Comparison of ENCODE assay signal across 11 mouse cellular contexts in genomic region chrX:36811377-36811776, GRCm38 (mm10). TPM values are rescaled to one million over a fixed set of nuclear protein-coding genes. Genes with fewer than 3 reads are reported as not detected.
DNase-seq lines count a peak whose midpoint lies in the region; ATAC-seq and TF ChIP-seq lines count a peak whose summit lies in the region.
"Had no signal": no experiment of that assay in that cellular context is flagged by ENCODE, and none has a peak within 500 bp of the region (broad histone marks: within the 10 kb centered on the region; RNA-seq: fewer than 3 reads in every experiment).

No protein-coding gene starts in this region.

- no peak for TF ChIP-seq POLR2A in ES-Bruce4 (IDR thresholded peaks at IDR 0.05; ENCODE audit: insufficient read depth, low read length)

- ATAC-seq in cerebellum, adult (ENCODE audit: insufficient number of reproducible peaks, low FRiP score, low TSS enrichment) = no peak

- peak; percentile 11 to 22 for DNase-seq in cerebellum, adult 18-20 months
- DNase-seq in layer of hippocampus, adult 2 months (ENCODE audit: low spot score in 2 of 2) = peak in 1 of 2 experiments; percentile 13
- no peak for DNase-seq in layer of hippocampus, adult 8-10 months (ENCODE audit: low spot score in 2 of 2)
- peak; percentile 62 for DNase-seq in lung, postnatal 10 days
- no peak for DNase-seq in ovary, postnatal 36 days (ENCODE audit: low spot score)
- no peak for DNase-seq in heart, adult 9 months (ENCODE audit: low spot score in 2 of 2)
- DNase-seq: cerebellum, adult 11 months; gastrocnemius, postnatal 36 days had no signal

- no peak overlapping the region for H3K27ac ChIP-seq in layer of hippocampus, adult 2 months
- H3K27ac ChIP-seq in ES-Bruce4 (ENCODE audit: insufficient read depth, low read length) = peak overlapping the region; percentile 52
- H3K27ac ChIP-seq: midbrain, embryonic 12.5 days had no signal

- no peak overlapping the region for H3K9ac ChIP-seq in ES-Bruce4 (ENCODE audit: low read depth, poor library complexity, severe bottlenecking)
- H3K9ac ChIP-seq: midbrain, embryonic 12.5 days had no signal

- H3K4me1 ChIP-seq in ES-Bruce4 (ENCODE audit: control insufficient read depth, insufficient read depth, low read length) = peaks cover 2% of the 10 kb centered on the region

- no peaks in the 10 kb centered on the region for H3K27me3 ChIP-seq in ES-Bruce4 (ENCODE audit: control insufficient read depth, insufficient read depth, low read length, poor library complexity, severe bottlenecking)
- H3K27me3 ChIP-seq: midbrain, embryonic 12.5 days had no signal

- no peak for TF ChIP-seq EP300 in ES-Bruce4 (IDR thresholded peaks at IDR 0.05; ENCODE audit: insufficient read depth, low read depth, low read length)

- TF ChIP-seq CTCF in layer of hippocampus, adult 2 months (conservative IDR thresholded peaks at IDR 0.05) = peak; percentile 73
- no peak for TF ChIP-seq CTCF in ES-Bruce4 (IDR thresholded peaks at IDR 0.05; ENCODE audit: low read depth, low read length)

- H3K4me3 ChIP-seq in layer of hippocampus, adult 2 months = no peak overlapping the region
- H3K4me3 ChIP-seq in ES-Bruce4 (ENCODE audit: low read depth, low read length) = no peak overlapping the region
- H3K4me3 ChIP-seq: midbrain, embryonic 12.5 days had no signal

- no peaks in the 10 kb centered on the region for H3K9me3 ChIP-seq in ES-Bruce4 (replicated peaks; ENCODE audit: control insufficient read depth, insufficient read depth, low read length, poor library complexity, severe bottlenecking)
- H3K9me3 ChIP-seq: midbrain, embryonic 12.5 days had no signal

- H3K36me3 ChIP-seq in ES-Bruce4 (ENCODE audit: control insufficient read depth, insufficient read depth, low read length, poor library complexity, severe bottlenecking) = no peaks in the 10 kb centered on the region
- H3K36me3 ChIP-seq: midbrain, embryonic 12.5 days had no signal

RNA-seq across cellular contexts. Expression of gene Slc25a5, which starts 15.9 kb away (rescaled TPM):
- total RNA-seq in layer of hippocampus, adult 2 months (2021) = 100 to 1,000 TPM; 325 to 333 TPM
- 100 to 1,000 TPM; 319 to 349 (median 332) TPM for total RNA-seq in layer of hippocampus, adult 8-10 months (2022)
- polyA plus RNA-seq in ES-Bruce4 (2011; ENCODE audit: insufficient read depth, insufficient read length, low read depth, missing spikeins) = 680 TPM in 2 replicates

Comparison
In these comparisons a context has a peak if more than half of its experiments do, and no peak if none do; other contexts are left out.
1. DNase-seq: peak in cerebellum, adult 18-20 months (2 of 2) and lung, postnatal 10 days (single experiment); none in layer of hippocampus, adult 8-10 months (0 of 2), ovary, postnatal 36 days (single experiment) and heart, adult 9 months (0 of 2).